Mouse (Mus musculus) kidney, adult 18-20 months (tissue): ENCODE measurements around the gene Opa1.

Experiments
- DNase-seq: peaks from one replicate; pipeline ENCODE4 v3.0.0; 2021

The Opa1 gene

DNA sequence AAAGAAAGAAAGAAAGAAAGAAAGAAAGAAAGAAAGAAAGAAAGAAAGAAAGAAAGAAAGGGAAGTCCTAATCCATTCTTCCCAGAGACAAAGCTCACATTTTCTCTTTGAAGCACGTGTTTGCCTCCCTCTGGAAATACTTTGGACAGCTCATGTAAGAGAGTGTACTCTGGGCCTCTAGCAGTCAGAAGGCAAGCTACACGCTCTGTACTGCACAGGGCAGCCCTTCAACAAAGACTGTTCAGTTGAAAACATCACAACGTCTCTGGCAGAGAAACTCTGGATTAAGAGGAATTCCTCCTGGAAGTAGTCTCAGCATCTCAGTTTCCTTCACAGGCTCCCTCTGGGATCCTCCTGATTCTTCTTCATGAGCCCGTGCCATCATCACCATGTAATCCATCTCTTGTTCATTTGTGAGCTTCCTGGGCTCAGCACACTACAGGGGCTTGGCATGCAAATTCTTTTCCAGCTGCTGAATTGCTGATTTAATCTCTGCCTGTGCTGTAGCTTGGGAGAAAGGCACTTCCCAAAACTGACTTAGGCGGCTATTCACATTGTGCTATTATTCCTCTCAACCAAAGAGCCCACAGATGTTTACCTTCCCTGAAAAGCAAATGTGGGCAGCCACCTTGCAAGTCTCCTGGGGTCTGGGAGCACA, 114.0 kb downstream of the Opa1 start:
- no peak for DNase-seq

DNA sequence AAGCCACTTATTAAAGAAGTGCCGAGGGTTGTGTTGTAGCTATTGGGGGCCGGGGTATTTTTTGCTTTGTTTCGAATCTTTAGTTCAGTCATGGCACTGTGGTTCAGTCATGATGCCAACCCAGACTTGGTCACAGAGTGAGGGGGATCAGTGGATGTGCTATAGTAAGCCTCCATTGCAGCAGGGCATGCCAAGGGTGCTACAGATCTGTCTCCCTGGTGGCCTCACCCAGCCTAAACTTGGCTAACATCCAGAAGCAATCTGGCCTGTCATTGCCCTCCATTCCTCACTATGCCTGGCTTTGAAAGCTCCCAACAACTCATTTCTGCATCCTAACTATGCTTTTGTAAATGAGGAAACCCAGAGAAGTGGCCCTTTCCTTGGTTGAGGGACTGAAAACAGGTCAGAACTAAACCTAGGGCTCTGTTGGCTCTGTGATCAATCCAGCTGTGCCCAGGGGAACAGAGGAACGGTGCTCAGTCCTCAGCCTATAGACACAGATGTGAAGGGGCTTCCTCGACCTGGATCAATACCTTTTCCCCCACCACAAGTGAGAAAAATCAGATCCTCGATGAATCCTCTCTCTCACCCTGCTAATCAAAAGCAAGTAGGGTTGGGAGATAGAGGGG, 114.8 kb downstream of the Opa1 start:
- no peak for DNase-seq

DNA sequence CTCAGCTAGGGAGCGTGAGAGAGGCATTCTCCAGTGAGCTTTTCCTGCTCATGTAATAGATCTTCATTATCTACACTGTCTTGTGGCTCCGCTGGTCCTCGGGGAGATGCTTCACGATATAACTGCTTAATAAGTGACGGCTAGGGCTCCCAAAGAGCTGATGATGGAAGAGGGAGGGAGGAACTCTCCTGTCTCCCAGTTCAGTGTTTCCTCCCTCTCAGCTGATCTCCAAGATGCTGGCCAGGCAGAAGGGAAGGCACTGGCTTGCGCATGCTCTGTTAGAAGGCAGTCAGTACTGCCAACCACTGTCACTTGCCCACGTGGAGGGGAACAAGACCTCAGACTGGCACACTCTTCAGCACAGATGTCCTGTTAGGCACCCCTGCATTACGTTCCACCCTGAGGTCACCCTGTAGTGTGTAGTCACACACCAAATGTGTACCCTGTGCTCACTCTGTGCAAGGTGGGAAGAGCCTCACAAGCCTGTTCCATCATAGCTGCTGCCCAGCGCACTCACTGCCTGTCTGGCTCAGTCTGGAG, 115.4 kb downstream of the Opa1 start:
- DNase-seq = no peak
